Mouse (Mus musculus): ENCODE results near the gene Hivep3.

The Hivep3 gene

GRCm38 (mm10) chr4:119979238-119979829 is 245.8 kb downstream of the Hivep3 start:
- DNase-seq (ENCODE audit: low spot score): no peak

GRCm38 (mm10) chr4:119979918-119980317 is 246.3 kb downstream of the Hivep3 start:
- DNase-seq (ENCODE audit: low spot score): no peak

- DNase-seq (ENCODE audit: low spot score): no peak
Observed at GRCm38 (mm10) chr4:119981047-119981720, 247.6 kb downstream of the Hivep3 start.

- no peak for DNase-seq (ENCODE audit: low spot score)
Observed at GRCm38 (mm10) chr4:119986065-119986464, 252.5 kb downstream of the Hivep3 start.

- DNase-seq (ENCODE audit: low spot score): no peak
Observed at GRCm38 (mm10) chr4:119986580-119987291, 253.2 kb downstream of the Hivep3 start.

GRCm38 (mm10) chr4:119987376-119988087 is 253.9 kb downstream of the Hivep3 start:
- no peak for DNase-seq (ENCODE audit: low spot score)

GRCm38 (mm10) chr4:119989031-119989693 is 255.6 kb downstream of the Hivep3 start:
- no peak for DNase-seq (ENCODE audit: low spot score)

- DNase-seq (ENCODE audit: low spot score): no peak
Observed at GRCm38 (mm10) chr4:119990346-119990745, 256.8 kb downstream of the Hivep3 start.

GRCm38 (mm10) chr4:119990841-119991240 is 257.3 kb downstream of the Hivep3 start:
- no peak for DNase-seq (ENCODE audit: low spot score)

GRCm38 (mm10) chr4:119991758-119992157 is 258.2 kb downstream of the Hivep3 start:
- no peak for DNase-seq (ENCODE audit: low spot score)

- DNase-seq (ENCODE audit: low spot score): no peak
Observed at GRCm38 (mm10) chr4:119996377-119996776, 262.8 kb downstream of the Hivep3 start.

GRCm38 (mm10) chr4:119997351-119997750 is 263.8 kb downstream of the Hivep3 start:
- DNase-seq (ENCODE audit: low spot score): no peak

GRCm38 (mm10) chr4:119998911-119999310 is 265.3 kb downstream of the Hivep3 start:
- no peak for DNase-seq (ENCODE audit: low spot score)

GRCm38 (mm10) chr4:120000881-120001280 is 267.3 kb downstream of the Hivep3 start:
- DNase-seq (ENCODE audit: low spot score): no peak

GRCm38 (mm10) chr4:120003006-120003405 is 269.4 kb downstream of the Hivep3 start:
- no peak for DNase-seq (ENCODE audit: low spot score)

GRCm38 (mm10) chr4:120006046-120006445 is 272.5 kb downstream of the Hivep3 start:
- no peak for DNase-seq (ENCODE audit: low spot score)

GRCm38 (mm10) chr4:120007889-120008288 is 274.3 kb downstream of the Hivep3 start:
- DNase-seq (ENCODE audit: low spot score): no peak

- DNase-seq (ENCODE audit: low spot score): no peak
Observed at GRCm38 (mm10) chr4:120009151-120009550, 275.6 kb downstream of the Hivep3 start.

GRCm38 (mm10) chr4:120011788-120012187 is 278.2 kb downstream of the Hivep3 start:
- no peak for DNase-seq (ENCODE audit: low spot score)

GRCm38 (mm10) chr4:120012891-120013290 is 279.3 kb downstream of the Hivep3 start:
- no peak for DNase-seq (ENCODE audit: low spot score)

GRCm38 (mm10) chr4:120018426-120018825 is 284.8 kb downstream of the Hivep3 start:
- no peak for DNase-seq (ENCODE audit: low spot score)

- DNase-seq (ENCODE audit: low spot score): no peak
Observed at GRCm38 (mm10) chr4:120022392-120022791, 288.8 kb downstream of the Hivep3 start.

Measured in urinary bladder, postnatal 10 days (tissue).